Mouse (Mus musculus) ES-E14 (cell line): Measurements from ENCODE around the gene Rnf103. TPM values are rescaled to one million over a fixed set of nuclear protein-coding genes. Genes with fewer than 3 reads are reported as not detected.

Experiments used
- DNase-seq: peaks from one replicate; pipeline ENCODE4 v3.0.0-alpha.2; 2013; ENCODE audit warnings: low read depth, low spot score
- H3K27ac ChIP-seq: 2 replicates; pipeline ENCODE4 v1.5.1; 2012; ENCODE audit warnings: low read depth, mild to moderate bottlenecking, low read length, moderate library complexity, mixed read lengths; ENCODE audit not compliant: poor library complexity, insufficient read depth, severe bottlenecking
- H3K36me3 ChIP-seq: 2 replicates; pipeline ENCODE4 v1.6.1; 2012; ENCODE audit warnings: mild to moderate bottlenecking, low read length, moderate library complexity, mixed read lengths; ENCODE audit not compliant: control insufficient read depth, poor library complexity, insufficient read depth, severe bottlenecking
- H3K4me1 ChIP-seq, 2 experiments: fragments of 150-350 bp in 1 of 2; sonication (generic) in 1 of 2; 2 replicates each; pipeline ENCODE4 v1.6.1; 2012; ENCODE audit warnings: low read length in 2 of 2, mild to moderate bottlenecking in 1 of 2, mixed read lengths in 1 of 2; ENCODE audit not compliant: control insufficient read depth in 2 of 2, insufficient read depth in 2 of 2, poor library complexity in 1 of 2
- H3K4me3 ChIP-seq, 2 experiments: fragments of 150-350 bp in 1 of 2; sonication (generic) in 1 of 2; 2 replicates each; pipeline ENCODE4 v1.5.1; 2012; ENCODE audit warnings: low read length in 2 of 2, low read depth in 1 of 2, mild to moderate bottlenecking in 1 of 2, mixed read lengths in 1 of 2; ENCODE audit not compliant: insufficient read depth in 1 of 2, poor library complexity in 1 of 2, severe bottlenecking in 1 of 2
- H3K9ac ChIP-seq: 2 replicates; pipeline ENCODE4 v1.6.1; 2012; ENCODE audit warnings: low read depth, mild to moderate bottlenecking, low read length, mixed read lengths; ENCODE audit not compliant: poor library complexity, insufficient read depth, severe bottlenecking
- H3K9me3 ChIP-seq: fragments of 150-350 bp; sonication (generic); 2 replicates; pipeline ENCODE4 v1.6.1; 2012; ENCODE audit warnings: low read depth, mild to moderate bottlenecking, low read length; ENCODE audit not compliant: control insufficient read depth, insufficient read depth
- CHD2 ChIP-seq: IDR thresholded peaks from 2 replicates; pipeline ENCODE4 v1.6.1; 2014; ENCODE audit warnings: mild to moderate bottlenecking, low read depth, low read length, inconsistent platforms
- HCFC1 ChIP-seq: IDR thresholded peaks from 2 replicates; pipeline ENCODE4 v1.6.1; 2012; ENCODE audit warnings: low read length, inconsistent platforms, borderline replicate concordance; ENCODE audit not compliant: insufficient read depth
- MAFK ChIP-seq: IDR thresholded peaks from 2 replicates; pipeline ENCODE4 v1.6.1; 2014; ENCODE audit warnings: mild to moderate bottlenecking, low read depth, low read length, inconsistent platforms; ENCODE audit not compliant: insufficient read depth
- ZC3H11A ChIP-seq: IDR thresholded peaks from 2 replicates; pipeline ENCODE4 v1.6.1; 2012; ENCODE audit warnings: low read depth, mild to moderate bottlenecking, inconsistent platforms, low read length, borderline replicate concordance
- ZNF384 ChIP-seq: IDR thresholded peaks from 2 replicates; pipeline ENCODE4 v1.6.1; 2012; ENCODE audit warnings: low read depth, low read length, inconsistent platforms
- in situ Hi-C, 2 experiments: fragments of 600-800 bp; cut with MboI; formaldehyde crosslinking; loops; one replicate each; pipeline ENCODE4 v1.15.1; 2025; ENCODE audit warnings: low sequenced_read_pairs in 2 of 2, inconsistent platforms in 1 of 2; ENCODE audit not compliant: unreplicated experiment in 2 of 2
- total RNA-seq: library from RNA; depleted of rRNA; stranded (reverse); fragments of 300-350 nt; gene quantifications from 2 replicates; pipeline ENCODE4 v1.2.3, GENCODE M21; 2012

The Rnf103 gene
- total RNA-seq, 1 experiment = 7.3 TPM

DNA sequence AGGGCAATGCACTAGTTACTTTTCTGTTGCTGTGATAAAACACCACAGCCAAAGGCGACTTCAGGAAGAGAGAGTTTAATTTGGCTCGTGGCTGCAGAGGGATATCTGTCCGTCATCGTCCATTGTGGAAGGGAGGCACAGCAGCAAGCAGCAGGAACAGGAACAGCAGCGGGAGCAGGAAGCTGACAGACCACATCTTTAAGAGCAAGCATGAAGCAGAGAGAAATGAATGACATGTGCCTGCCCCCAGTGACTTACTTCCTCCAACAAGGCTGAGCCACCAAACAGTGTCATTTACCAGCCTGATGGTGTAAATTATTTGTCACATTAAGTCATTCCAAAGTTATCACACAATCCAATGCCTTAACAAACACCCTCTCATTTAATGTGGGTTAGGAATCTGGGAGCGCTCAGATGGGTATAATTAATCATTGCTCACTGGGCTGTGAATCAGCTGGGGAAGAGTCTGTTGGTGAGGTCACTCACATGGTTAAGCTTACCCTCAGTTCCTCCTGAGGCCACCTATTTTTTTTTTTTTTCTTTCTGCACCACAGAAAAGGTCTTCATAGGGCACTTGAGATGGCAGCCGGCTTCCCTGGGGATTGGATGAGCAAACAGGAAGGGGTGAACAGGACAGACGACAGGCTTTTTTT lies 35.6 kb upstream of the Rnf103 start:
- H3K9me3 ChIP-seq = no peaks in the 10 kb centered on the region

DNA sequence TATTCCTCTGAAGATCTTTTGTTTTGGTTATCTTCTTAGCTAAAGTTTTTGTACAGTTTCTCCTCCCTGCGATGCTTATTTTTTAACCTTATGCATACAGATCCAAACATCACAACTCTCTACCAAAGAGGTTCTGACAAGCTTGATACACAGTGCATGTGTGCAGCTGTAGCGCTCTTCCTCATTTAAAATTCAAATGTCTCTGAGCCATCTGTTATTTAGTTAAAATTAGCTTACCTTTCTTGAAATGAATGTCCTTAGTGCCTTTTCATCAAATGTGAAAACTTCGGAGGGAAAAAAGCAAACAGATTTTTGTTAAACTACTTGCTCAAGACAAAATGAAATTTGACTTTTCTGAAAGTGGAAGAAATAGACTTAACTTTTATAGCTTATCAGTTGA lies 28.5 kb upstream of the Rnf103 start:
- Histone ChIP-seq H3K9ac (no peak overlapping the region), H3K36me3 (no peaks in the 10 kb centered on the region), H3K4me3 (no peak overlapping the region), H3K9me3 (no peaks in the 10 kb centered on the region), H3K27ac (no peak overlapping the region), H3K4me1 (no peaks in the 10 kb centered on the region)
- no peak for DNase-seq
- TF ChIP-seq CHD2 = no peak
- in situ Hi-C loops = no loop called here

More for the DNA sequence above, 35.6 kb upstream of the Rnf103 start:
- TF ChIP-seq ZNF384 (no peak), CHD2 (no peak), MAFK (no peak), HCFC1 (no peak), ZC3H11A (no peak)
- Histone ChIP-seq H3K4me1 (no peaks in the 10 kb centered on the region), H3K4me3 (no peak overlapping the region), H3K27ac (no peak overlapping the region), H3K36me3 (no peaks in the 10 kb centered on the region), H3K9ac (no peak overlapping the region)
- DNase-seq = no peak
- in situ Hi-C loops = no loop called here

DNA sequence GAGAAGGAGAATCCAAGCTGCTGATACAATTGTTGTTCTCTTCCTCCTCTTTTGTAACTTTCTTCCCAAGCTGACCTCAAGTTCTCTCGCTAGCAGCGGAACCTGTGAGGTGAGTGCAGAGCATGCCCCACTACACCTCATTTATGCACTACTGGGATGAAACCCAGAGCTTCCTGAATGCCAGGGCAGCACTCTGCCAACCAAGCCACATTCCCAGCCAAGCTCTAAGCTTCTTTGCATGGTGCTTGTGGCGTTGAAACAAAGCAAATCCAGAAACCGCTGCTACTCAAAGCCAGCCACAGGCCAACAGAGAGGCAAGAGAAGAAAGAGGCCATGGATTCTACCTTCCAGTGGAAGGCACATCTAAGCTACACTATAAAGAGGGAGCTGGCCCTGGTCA lies 25.9 kb upstream of the Rnf103 start:
- Histone ChIP-seq H3K9ac (no peak overlapping the region), H3K4me1 (no peaks in the 10 kb centered on the region), H3K36me3 (no peaks in the 10 kb centered on the region), H3K4me3 (no peak overlapping the region), H3K9me3 (no peaks in the 10 kb centered on the region), H3K27ac (no peak overlapping the region)
- in situ Hi-C loops = no loop called here
- DNase-seq = no peak
- TF ChIP-seq HCFC1 = no peak
- TF ChIP-seq ZNF384 = no peak
- no peak for TF ChIP-seq ZC3H11A
- no peak for TF ChIP-seq CHD2
- no peak for TF ChIP-seq MAFK

DNA sequence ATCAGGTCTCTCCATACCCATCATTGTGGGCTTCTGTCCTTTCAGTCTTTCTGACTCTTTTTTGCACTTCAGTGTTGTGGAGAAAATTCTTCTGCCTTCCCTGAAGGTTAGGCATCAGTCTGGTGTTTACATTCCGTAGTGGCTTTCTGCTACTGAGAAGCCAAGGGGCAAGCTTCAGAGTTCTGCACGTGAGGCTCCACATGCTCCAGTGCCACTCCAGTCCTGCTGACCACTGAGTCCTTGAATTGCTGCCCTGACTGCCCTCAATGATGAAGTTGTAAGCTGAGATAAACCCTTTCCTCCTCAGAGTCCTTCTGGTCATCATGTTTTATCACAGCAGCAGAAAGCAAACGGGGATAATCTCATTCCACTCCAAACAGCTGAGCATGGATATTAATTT lies 24.4 kb upstream of the Rnf103 start:
- no peak for TF ChIP-seq HCFC1
- TF ChIP-seq MAFK = no peak
- no peak for TF ChIP-seq ZNF384
- TF ChIP-seq CHD2 = no peak
- TF ChIP-seq ZC3H11A = no peak
- in situ Hi-C loops = no loop called here
- no peak for DNase-seq
- Histone ChIP-seq H3K4me1 (no peaks in the 10 kb centered on the region), H3K4me3 (no peak overlapping the region), H3K36me3 (no peaks in the 10 kb centered on the region), H3K27ac (no peak overlapping the region), H3K9me3 (no peaks in the 10 kb centered on the region), H3K9ac (no peak overlapping the region)
